In the genomic region with DNA sequence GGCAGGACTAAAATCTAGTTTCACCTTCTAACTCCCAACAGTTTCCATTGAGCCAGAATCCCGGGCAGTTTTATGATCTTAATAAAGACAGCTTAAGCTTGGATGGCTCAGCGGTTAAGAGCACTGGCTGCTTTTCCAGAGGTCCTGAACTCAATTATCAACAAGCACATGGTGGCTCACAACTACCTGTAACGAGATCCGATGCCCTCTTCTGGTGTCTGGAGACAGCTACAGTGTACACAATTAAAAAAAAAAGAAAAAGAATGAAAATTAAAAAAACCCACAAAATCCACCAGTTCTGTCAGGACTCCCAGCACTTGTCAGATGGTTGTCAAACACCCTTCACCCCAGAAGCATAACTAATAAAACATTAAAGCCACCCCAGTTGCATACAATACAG, we compare ENCODE assay signal across 18 mouse cellular contexts. TPM values are rescaled to one million over a fixed set of nuclear protein-coding genes. Genes with fewer than 3 reads are reported as not detected.
DNase-seq lines count a peak whose midpoint lies in the region; ATAC-seq and TF ChIP-seq lines count a peak whose summit lies in the region.
"Had no signal": no experiment of that assay in that cellular context is flagged by ENCODE, and none has a peak within 500 bp of the region (broad histone marks: within the 10 kb centered on the region; RNA-seq: fewer than 3 reads in every experiment).

No protein-coding gene starts in this region.

- 35% methylated on average over 4 of the region's 4 CpGs for WGBS in kidney, postnatal 0 days
- WGBS in stomach, embryonic 16.5 days, result 51% methylated on average over 4 of the region's 4 CpGs

- peak; percentile 36 for TF ChIP-seq CTCF in kidney, postnatal 0 days (IDR thresholded peaks at IDR 0.05; ENCODE audit: low read depth)
- TF ChIP-seq CTCF in CH12.LX (conservative IDR thresholded peaks at IDR 0.05 in 1 of 2, IDR thresholded peaks at IDR 0.05 in 1 of 2; ENCODE audit: low read depth in 2 of 2, low read length in 2 of 2), result peak in 1 of 2 experiments; percentile 53; a peak in 2 of 4 replicates

- ATAC-seq in kidney, postnatal 0 days (replicated peaks; ENCODE audit: low FRiP score, low read depth), result no peak
- 0 out of 2 replicates have a peak, but pooled peaks have one; percentile 5 for ATAC-seq in common myeloid progenitor, adult 5-6 weeks (replicated peaks; ENCODE audit: low read depth, poor library complexity, severe bottlenecking)
- ATAC-seq in stomach, embryonic 16.5 days (ENCODE audit: insufficient read depth, low FRiP score), result no peak
- ATAC-seq: activated CD4-positive, CD25-positive, alpha-beta regulatory T cell, adult 4 months; midbrain, embryonic 15.5 days had no signal

- TF ChIP-seq RAD21 in CH12.LX (IDR thresholded peaks at IDR 0.05; ENCODE audit: low read depth, low read length), result peak; percentile 50

- no peak overlapping the region for H3K27ac ChIP-seq in kidney, postnatal 0 days
- H3K27ac ChIP-seq in CH12.LX (ENCODE audit: insufficient read depth, low read depth), result peak overlapping the region; percentile 84
- 0 out of 2 replicates have a peak overlapping the region, but pooled peaks have one; percentile 25 for H3K27ac ChIP-seq in stomach, embryonic 16.5 days (ENCODE audit: low read length)
- H3K27ac ChIP-seq: embryonic facial prominence, embryonic 12.5 days; heart, embryonic 10.5 days; layer of hippocampus, adult 2 months; lung, embryonic 15.5 days; midbrain, embryonic 15.5 days had no signal

- peaks cover 9% of the 10 kb centered on the region for H3K4me1 ChIP-seq in kidney, postnatal 0 days (replicated peaks; ENCODE audit: insufficient read depth, low read length)
- peaks cover 33 to 78% of the 10 kb centered on the region in 2 experiments for H3K4me1 ChIP-seq in CH12.LX (ENCODE audit: control insufficient read depth in 1 of 2, insufficient read depth in 2 of 2)
- H3K4me1 ChIP-seq in stomach, embryonic 16.5 days (ENCODE audit: control insufficient read depth, insufficient read depth, low read length), result peaks cover 19% of the 10 kb centered on the region

- in situ Hi-C loops in CH12.LX (cut with MboI; ENCODE audit: low pct_ligation_motif_present, low pct_unique_long_range_greater_than_20kb, low sequenced_read_pairs), result no loop called here

- TF ChIP-seq POLR2A in CH12.LX (IDR thresholded peaks at IDR 0.05; ENCODE audit: low read depth, low read length), result no peak

- peaks cover 32% of the 10 kb centered on the region for H3K79me2 ChIP-seq in CH12.LX (replicated peaks; ENCODE audit: control insufficient read depth, extremely low read depth, insufficient read depth, poor library complexity, severe bottlenecking)

- no peaks in the 10 kb centered on the region for H3K9me3 ChIP-seq in kidney, postnatal 0 days (replicated peaks; ENCODE audit: low read length)
- no peaks in the 10 kb centered on the region for H3K9me3 ChIP-seq in CH12.LX (replicated peaks; ENCODE audit: low read length)
- H3K9me3 ChIP-seq in stomach, embryonic 16.5 days (replicated peaks; ENCODE audit: control insufficient read depth, low read length), result no peaks in the 10 kb centered on the region
- H3K9me3 ChIP-seq: embryonic facial prominence, embryonic 12.5 days; heart, embryonic 10.5 days; lung, embryonic 15.5 days; midbrain, embryonic 15.5 days had no signal

- no peak overlapping the region for H3K4me2 ChIP-seq in kidney, postnatal 0 days (ENCODE audit: low read length)
- peak overlapping the region; percentile 12; the same call in 1 of the 2 replicates for H3K4me2 ChIP-seq in CH12.LX (ENCODE audit: insufficient read depth, low read depth, poor library complexity, severe bottlenecking)
- H3K4me2 ChIP-seq in stomach, embryonic 16.5 days (ENCODE audit: low read depth, low read length), result no peak overlapping the region
- H3K4me2 ChIP-seq: embryonic facial prominence, embryonic 12.5 days; lung, embryonic 15.5 days; midbrain, embryonic 15.5 days had no signal

- dilution Hi-C loops in CH12.LX (cut with MboI; ENCODE audit: extremely low pct_ligation_motif_present, extremely low pct_unique_long_range_greater_than_20kb, low sequenced_read_pairs), result no loop called here

- TF ChIP-seq EP300 in CH12.LX (IDR thresholded peaks at IDR 0.05; ENCODE audit: low read length), result no peak

- peaks cover 37% of the 10 kb centered on the region for H3K36me3 ChIP-seq in kidney, postnatal 0 days (ENCODE audit: insufficient read depth, low read length)
- H3K36me3 ChIP-seq in CH12.LX (replicated peaks in 1 of 2; ENCODE audit: control insufficient read depth in 1 of 2, insufficient read depth in 1 of 2, low read length in 1 of 2), result peaks cover 41 to 47% of the 10 kb centered on the region in 2 experiments
- peaks cover 28% of the 10 kb centered on the region for H3K36me3 ChIP-seq in stomach, embryonic 16.5 days (ENCODE audit: control insufficient read depth, insufficient read depth, low read length)

- H3K9ac ChIP-seq in kidney, postnatal 0 days (ENCODE audit: low read depth, low read length), result no peak overlapping the region
- H3K9ac ChIP-seq in CH12.LX (ENCODE audit: insufficient read depth, low read depth), result peak overlapping the region; percentile 47
- H3K9ac ChIP-seq in stomach, embryonic 16.5 days (ENCODE audit: low read length), result no peak overlapping the region; the same call in 1 of the 2 replicates
- H3K9ac ChIP-seq: embryonic facial prominence, embryonic 12.5 days; lung, embryonic 15.5 days; midbrain, embryonic 15.5 days had no signal

- no peaks in the 10 kb centered on the region for H3K27me3 ChIP-seq in kidney, postnatal 0 days (ENCODE audit: insufficient read depth, low read length)
- no peaks in the 10 kb centered on the region for H3K27me3 ChIP-seq in CH12.LX (replicated peaks)
- no peaks in the 10 kb centered on the region for H3K27me3 ChIP-seq in stomach, embryonic 16.5 days (ENCODE audit: control insufficient read depth, insufficient read depth, low read length)
- H3K27me3 ChIP-seq: embryonic facial prominence, embryonic 12.5 days; lung, embryonic 15.5 days; midbrain, embryonic 15.5 days had no signal

- DNase-seq in kidney, postnatal 0 days (ENCODE audit: low spot score), result peak; percentile 49
- no peak for DNase-seq in kidney, adult 18-20 months
- no peak for DNase-seq in CH12.LX (ENCODE audit: extremely low read depth)
- no peak for DNase-seq in gastrocnemius, postnatal 10 days
- DNase-seq in kidney, postnatal 25 days, result no peak
- DNase-seq: cerebellum, adult 11-12 months; cerebellum, postnatal 25 days; heart, postnatal 14 days; retina, postnatal 1 day; thymus, adult 2 months had no signal

- no peak overlapping the region for H3K4me3 ChIP-seq in kidney, postnatal 0 days (replicated peaks; ENCODE audit: low read depth, low read length)
- H3K4me3 ChIP-seq in CH12.LX (replicated peaks in 1 of 3; ENCODE audit: low read depth in 2 of 3, low read length in 2 of 3, poor library complexity in 1 of 3), result no peak overlapping the region
- H3K4me3 ChIP-seq in stomach, embryonic 16.5 days (replicated peaks; ENCODE audit: low read length), result no peak overlapping the region
- H3K4me3 ChIP-seq: embryonic facial prominence, embryonic 12.5 days; heart, embryonic 10.5 days; layer of hippocampus, adult 2 months; lung, embryonic 15.5 days; midbrain, embryonic 15.5 days had no signal

TF ChIP-seq in CH12.LX, 34 proteins besides CTCF, POLR2A, EP300 and RAD21:
- TF ChIP-seq SMC3 (IDR thresholded peaks at IDR 0.05; ENCODE audit: low read depth, low read length) (peak; percentile 56), E2F4 (IDR thresholded peaks at IDR 0.05; ENCODE audit: insufficient replicate concordance, low read depth, low read length) (no peak), MYC (IDR thresholded peaks at IDR 0.05; ENCODE audit: low read depth, low read length) (peak; percentile 86)

RNA-seq across cellular contexts. Expression of gene Rpl11, which starts 5.6 kb away (rescaled TPM):
- polyA plus RNA-seq in kidney, postnatal 0 days (2015; fragmentation: Nextera tagmentation; extraction: Ambion mirVana), result 490 and 535 TPM in 2 replicates
- total RNA-seq in CH12.LX (2012; rRNA removed) (2,513 and 2,636 TPM in 2 replicates), CH12.LX (2014; rRNA removed) (1,648 and 1,661 TPM in 2 replicates)
- 1,170 and 1,488 TPM in 2 replicates for polyA plus RNA-seq in CH12.LX (2012; ENCODE audit: insufficient read length, low read depth)
- total RNA-seq in common myeloid progenitor, adult 5-6 weeks (2017), result 1,101 and 1,166 TPM in 2 replicates
- polyA plus RNA-seq in stomach, embryonic 16.5 days (2015; fragmentation: Nextera tagmentation; extraction: Ambion mirVana), result 352 and 411 TPM in 2 replicates
- 100 to 1,000 TPM; 419 to 459 TPM for total RNA-seq in gastrocnemius, postnatal 10 days (2021)

RNA-seq across cellular contexts. Expression of gene Eloa, which starts 26.1 kb away (rescaled TPM):
- 29.1 and 30.9 TPM in 2 replicates for polyA plus RNA-seq in kidney, postnatal 0 days (2015; fragmentation: Nextera tagmentation; extraction: Ambion mirVana)
- total RNA-seq in CH12.LX (2012; rRNA removed) (45.8 and 52.2 TPM in 2 replicates), CH12.LX (2014; rRNA removed) (64.9 and 66.0 TPM in 2 replicates)
- polyA plus RNA-seq in CH12.LX (2012; ENCODE audit: insufficient read length, low read depth), result 61.6 and 66.2 TPM in 2 replicates
- total RNA-seq in common myeloid progenitor, adult 5-6 weeks (2017), result 48.3 and 52.5 TPM in 2 replicates
- 41.0 and 44.2 TPM in 2 replicates for polyA plus RNA-seq in stomach, embryonic 16.5 days (2015; fragmentation: Nextera tagmentation; extraction: Ambion mirVana)
- total RNA-seq in gastrocnemius, postnatal 10 days (2021), result 10 to 100 TPM; 50.2 to 51.4 TPM
